Mouse (Mus musculus) stomach, postnatal 0 days (tissue): Measurements from ENCODE around the gene Rell1.

Source experiments
- CTCF ChIP-seq: IDR thresholded peaks from 2 replicates; pipeline ENCODE4 v1.5.1; 2016; ENCODE audit warnings: antibody characterized with exemption, low read depth, mild to moderate bottlenecking, moderate library complexity
- EP300 ChIP-seq: optimal IDR thresholded peaks from 2 replicates; pipeline ENCODE3; 2016; ENCODE audit warnings: antibody characterized with exemption

DNA sequence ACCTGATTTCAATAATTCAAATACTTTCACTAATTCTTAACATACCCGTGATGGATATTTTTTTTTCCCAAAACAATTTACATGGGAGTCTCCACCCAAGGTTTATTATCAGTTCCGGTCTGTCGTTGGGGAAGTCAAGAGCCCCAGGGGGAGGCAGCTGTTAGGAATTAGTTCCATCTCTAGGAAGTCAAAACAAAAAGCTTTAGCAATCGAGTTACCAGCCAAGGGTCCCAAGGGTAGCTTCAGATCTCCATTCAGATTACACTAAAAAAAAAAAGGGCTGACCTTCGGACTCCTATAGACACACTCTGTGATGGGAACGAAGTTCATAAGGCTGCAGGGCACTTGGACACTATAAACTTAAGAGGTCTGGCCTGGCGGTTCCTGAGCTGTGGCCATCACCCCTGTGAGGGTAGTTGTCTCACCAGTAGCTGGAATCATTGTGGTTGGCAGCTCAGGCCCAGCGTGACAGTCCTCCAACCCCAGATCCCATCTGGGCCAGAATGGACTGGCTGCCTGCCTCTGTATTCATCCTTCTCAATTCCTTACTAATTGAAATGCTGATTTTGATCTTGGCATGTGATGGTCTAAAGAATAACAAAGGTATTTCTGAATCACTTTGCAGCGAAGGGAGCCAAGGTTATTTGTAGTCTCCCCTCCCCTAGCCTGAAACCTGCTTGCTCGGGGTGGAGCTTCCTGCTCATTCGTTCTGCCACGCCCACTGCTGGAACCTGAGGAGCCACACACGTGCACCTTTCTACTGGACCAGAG is 44.1 kb upstream of the Rell1 start:
- no peak for TF ChIP-seq EP300
- no peak for TF ChIP-seq CTCF
